Mouse (Mus musculus): ENCODE measurements around the gene Hspbp1. TPM values are rescaled to one million over a fixed set of nuclear protein-coding genes. Genes with fewer than 3 reads are reported as not detected.

Gene Hspbp1
- polyA plus RNA-seq, 1 experiment from 2014 or later = 146 TPM

DNA sequence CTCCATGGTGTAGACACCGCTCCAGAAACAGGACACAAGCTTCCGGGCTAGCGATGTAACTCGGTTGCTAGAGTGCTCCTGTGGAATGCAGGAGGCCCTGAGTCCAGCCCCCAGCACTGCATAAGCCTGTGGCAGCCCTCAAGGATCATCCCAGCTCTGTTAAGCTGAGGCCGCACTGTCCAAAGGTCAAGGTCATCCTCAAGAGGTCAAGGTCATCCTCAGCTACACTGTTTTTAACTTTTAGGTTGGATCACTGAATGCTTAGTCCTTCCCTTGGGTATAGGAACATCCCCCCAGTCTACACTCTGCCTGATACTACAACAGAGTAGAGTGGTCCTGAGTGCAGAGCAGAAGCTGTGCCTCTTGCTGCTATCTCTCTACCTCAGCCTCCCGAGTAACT is 8.1 kb upstream of the Hspbp1 start:
- no peaks in the 10 kb centered on the region for H3K9me3 ChIP-seq
- no peak overlapping the region for H3K27ac ChIP-seq (replicated peaks)
- H3K9ac ChIP-seq (replicated peaks) = no peak overlapping the region
- H3K27me3 ChIP-seq = no peaks in the 10 kb centered on the region
- H3K36me3 ChIP-seq = peaks cover 50% of the 10 kb centered on the region
- no peak overlapping the region for H3K4me3 ChIP-seq
- WGBS = 82% methylated on average over 6 of the region's 6 CpGs
- no peak for ATAC-seq (replicated peaks)
- no peak overlapping the region for H3K4me2 ChIP-seq (replicated peaks)
- H3K4me1 ChIP-seq = peaks cover 20% of the 10 kb centered on the region

- peak overlapping the region; percentile 73 for H3K4me2 ChIP-seq (replicated peaks)
- H3K27me3 ChIP-seq = no peaks in the 10 kb centered on the region
- peak overlapping the region; percentile 100 for H3K9ac ChIP-seq (replicated peaks)
- H3K4me1 ChIP-seq = peaks cover 20% of the 10 kb centered on the region
- ATAC-seq (replicated peaks) = peak; percentile 64
- no peaks in the 10 kb centered on the region for H3K9me3 ChIP-seq
- H3K36me3 ChIP-seq = peaks cover 33% of the 10 kb centered on the region
- WGBS = 4% methylated on average over 17 of the region's 35 CpGs
- peak overlapping the region; percentile 98 for H3K4me3 ChIP-seq
- peak overlapping the region; percentile 94 for H3K27ac ChIP-seq (replicated peaks)
Measured at GRCm38 (mm10) chr7:4690951-4691653, 6.2 kb upstream of the Hspbp1 start.

DNA sequence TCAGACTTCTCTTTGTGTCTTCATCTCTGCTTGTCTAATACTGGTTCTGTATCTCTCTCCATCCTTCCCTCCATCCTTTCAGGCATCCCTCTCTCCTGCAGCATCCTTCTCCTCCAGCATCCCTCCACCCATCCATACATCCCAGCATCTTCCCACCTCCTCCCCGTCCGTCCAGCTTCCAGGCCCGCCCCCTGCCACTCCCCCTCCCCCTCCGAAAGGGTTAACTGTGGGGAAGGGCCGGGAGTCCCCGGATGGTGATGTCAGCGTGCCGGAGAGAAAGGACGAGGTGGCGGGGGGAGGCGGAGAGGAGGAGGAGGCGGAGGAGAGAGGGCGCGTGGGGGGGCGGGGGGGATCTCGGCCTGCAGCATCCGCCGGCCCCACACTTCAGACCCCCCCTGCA is 5.5 kb upstream of the Hspbp1 start, which contains the start of gene Brsk1:
TSS of gene Brsk1 (plus strand) at position 218 of the 400 bp plus-strand sequence.
- Histone ChIP-seq H3K27me3 (no peaks in the 10 kb centered on the region), H3K9me3 (no peaks in the 10 kb centered on the region), H3K4me3 (peak within 1 kb of the TSS; percentile 98), H3K4me1 (peaks cover 20% of the 10 kb centered on the region), H3K27ac (replicated peaks) (peak within 1 kb of the TSS; percentile 94), H3K36me3 (peaks cover 26% of the 10 kb centered on the region), H3K9ac (replicated peaks) (peak within 1 kb of the TSS; percentile 100), H3K4me2 (replicated peaks) (peak within 1 kb of the TSS; percentile 73)
- 3% methylated on average over 4 of the region's 18 CpGs for WGBS
- peak; percentile 85 for ATAC-seq (replicated peaks)

- Histone ChIP-seq H3K9me3 (no peaks in the 10 kb centered on the region), H3K4me1 (peaks cover 17% of the 10 kb centered on the region), H3K4me2 (replicated peaks) (peak overlapping the region; percentile 76), H3K27ac (replicated peaks) (peak overlapping the region; percentile 85), H3K27me3 (no peaks in the 10 kb centered on the region), H3K4me3 (peak overlapping the region; percentile 79), H3K9ac (replicated peaks) (peak overlapping the region; percentile 50), H3K36me3 (peaks cover 15% of the 10 kb centered on the region)
- 1% methylated on average over 13 of the region's 13 CpGs for WGBS
- ATAC-seq (replicated peaks) = no peak; the same call in none of the 2 replicates
Measured at GRCm38 (mm10) chr7:4684203-4684602, 665 bp downstream of the Hspbp1 start.

- H3K4me1 ChIP-seq = peaks cover 17% of the 10 kb centered on the region
- no peak for ATAC-seq (replicated peaks)
- peaks cover 15% of the 10 kb centered on the region for H3K36me3 ChIP-seq
- WGBS = 97% methylated on average over 5 of the region's 5 CpGs
- no peak overlapping the region for H3K9ac ChIP-seq (replicated peaks)
- no peak overlapping the region for H3K27ac ChIP-seq (replicated peaks)
- no peaks in the 10 kb centered on the region for H3K27me3 ChIP-seq
- no peak overlapping the region for H3K4me3 ChIP-seq
- H3K9me3 ChIP-seq = no peaks in the 10 kb centered on the region
- H3K4me2 ChIP-seq (replicated peaks) = no peak overlapping the region
Measured at GRCm38 (mm10) chr7:4683307-4683706, 1.6 kb downstream of the Hspbp1 start.

- H3K27me3 ChIP-seq = no peaks in the 10 kb centered on the region
- H3K27ac ChIP-seq (replicated peaks) = no peak overlapping the region
- H3K36me3 ChIP-seq = peaks cover 54% of the 10 kb centered on the region
- H3K4me3 ChIP-seq = no peak overlapping the region
- ATAC-seq (replicated peaks) = no peak
- 94% methylated on average over 7 of the region's 7 CpGs for WGBS
- no peak overlapping the region for H3K9ac ChIP-seq (replicated peaks)
- no peaks in the 10 kb centered on the region for H3K4me1 ChIP-seq
- H3K9me3 ChIP-seq = no peaks in the 10 kb centered on the region
- no peak overlapping the region for H3K4me2 ChIP-seq (replicated peaks)
Measured at GRCm38 (mm10) chr7:4675200-4675599, 9.7 kb downstream of the Hspbp1 start.

DNA sequence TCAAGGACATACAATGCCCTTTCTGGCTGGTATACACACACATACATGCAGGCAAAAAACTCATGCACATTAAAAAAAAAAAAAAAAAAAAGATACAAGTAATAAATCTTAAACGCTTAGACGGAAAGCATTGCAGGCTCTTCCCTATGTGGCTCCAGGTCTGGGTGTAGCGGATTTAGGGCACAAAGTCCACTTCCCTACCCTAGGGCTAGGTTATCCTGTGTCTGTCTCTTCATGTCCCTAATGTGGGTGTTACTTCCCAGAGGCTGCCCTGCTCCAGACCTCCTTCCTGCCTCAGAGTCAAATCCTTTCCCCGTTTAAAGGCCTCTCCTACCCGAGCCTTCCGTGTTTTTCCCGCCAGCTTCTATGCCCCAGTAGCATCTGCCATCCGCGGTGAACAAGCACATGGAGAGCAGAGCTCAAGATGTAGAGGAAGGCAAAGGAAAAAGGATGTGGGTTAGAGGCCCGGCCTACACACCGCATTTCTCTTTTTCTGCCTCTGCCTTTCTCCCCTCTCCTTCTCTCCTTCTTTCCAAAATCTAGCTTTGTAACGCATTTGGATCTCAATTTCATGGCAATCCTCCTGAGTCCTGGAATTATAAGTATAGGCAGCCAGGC is 10.6 kb downstream of the Hspbp1 start:
- WGBS = 93% methylated on average over 12 of the region's 12 CpGs

GRCm38 (mm10) chr7:4671956-4672355 is 12.9 kb downstream of the Hspbp1 start:
- Histone ChIP-seq H3K27ac (replicated peaks) (no peak overlapping the region), H3K27me3 (no peaks in the 10 kb centered on the region), H3K9me3 (no peaks in the 10 kb centered on the region), H3K4me2 (replicated peaks) (no peak overlapping the region), H3K36me3 (peaks cover 62% of the 10 kb centered on the region), H3K4me1 (no peaks in the 10 kb centered on the region), H3K4me3 (no peak overlapping the region), H3K9ac (replicated peaks) (no peak overlapping the region)
- 77% methylated on average over 4 of the region's 4 CpGs for WGBS
- no peak for ATAC-seq (replicated peaks)

More for the DNA sequence above, 10.6 kb downstream of the Hspbp1 start:
- Histone ChIP-seq H3K9me3 (no peaks in the 10 kb centered on the region), H3K9ac (replicated peaks) (no peak overlapping the region), H3K4me3 (no peak overlapping the region), H3K27ac (replicated peaks) (no peak overlapping the region), H3K4me1 (no peaks in the 10 kb centered on the region), H3K4me2 (replicated peaks) (no peak overlapping the region), H3K27me3 (no peaks in the 10 kb centered on the region), H3K36me3 (peaks cover 50% of the 10 kb centered on the region)
- ATAC-seq (replicated peaks) = no peak

GRCm38 (mm10) chr7:4670655-4671255 is 14.1 kb downstream of the Hspbp1 start:
- no peak for ATAC-seq (replicated peaks)
- 92% methylated on average over 8 of the region's 8 CpGs for WGBS
- Histone ChIP-seq H3K9me3 (no peaks in the 10 kb centered on the region), H3K36me3 (peaks cover 61% of the 10 kb centered on the region), H3K4me3 (no peak overlapping the region), H3K4me2 (replicated peaks) (no peak overlapping the region), H3K27me3 (no peaks in the 10 kb centered on the region), H3K4me1 (no peaks in the 10 kb centered on the region), H3K9ac (replicated peaks) (no peak overlapping the region), H3K27ac (replicated peaks) (no peak overlapping the region)

DNA sequence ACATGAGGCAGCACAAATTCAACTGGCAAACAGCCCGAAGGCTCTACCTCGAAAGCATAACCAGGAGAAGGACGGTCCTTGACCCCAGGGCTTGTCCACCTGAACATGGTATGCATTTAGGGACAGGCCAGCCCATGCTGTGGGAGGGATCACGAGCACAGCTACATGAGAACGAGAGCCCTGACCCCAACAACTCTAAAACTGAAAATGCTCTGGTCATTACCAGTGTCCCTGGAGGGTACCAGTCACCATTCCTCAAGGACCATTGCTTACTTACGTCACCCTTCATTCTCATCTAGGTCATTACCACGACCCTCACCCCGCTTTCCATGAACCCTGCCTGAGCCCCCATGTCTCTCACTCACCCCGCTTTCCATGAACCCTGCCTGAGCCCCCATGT is 15.7 kb downstream of the Hspbp1 start:
- H3K4me3 ChIP-seq = no peak overlapping the region
- WGBS = 95% methylated on average over 9 of the region's 9 CpGs
- H3K27me3 ChIP-seq = no peaks in the 10 kb centered on the region
- H3K4me2 ChIP-seq (replicated peaks) = no peak overlapping the region
- no peak overlapping the region for H3K9ac ChIP-seq (replicated peaks)
- no peak for ATAC-seq (replicated peaks)
- peaks cover 54% of the 10 kb centered on the region for H3K36me3 ChIP-seq
- H3K9me3 ChIP-seq = no peaks in the 10 kb centered on the region
- no peak overlapping the region for H3K27ac ChIP-seq (replicated peaks)
- H3K4me1 ChIP-seq = no peaks in the 10 kb centered on the region

GRCm38 (mm10) chr7:4668506-4668905 is 16.4 kb downstream of the Hspbp1 start:
- 93% methylated on average over 8 of the region's 8 CpGs for WGBS
- H3K4me1 ChIP-seq = no peaks in the 10 kb centered on the region
- H3K27ac ChIP-seq (replicated peaks) = no peak overlapping the region
- H3K36me3 ChIP-seq = peaks cover 51% of the 10 kb centered on the region
- H3K9ac ChIP-seq (replicated peaks) = no peak overlapping the region
- no peak overlapping the region for H3K4me2 ChIP-seq (replicated peaks)
- no peak for ATAC-seq (replicated peaks)
- no peaks in the 10 kb centered on the region for H3K9me3 ChIP-seq
- no peak overlapping the region for H3K4me3 ChIP-seq
- H3K27me3 ChIP-seq = no peaks in the 10 kb centered on the region

DNA sequence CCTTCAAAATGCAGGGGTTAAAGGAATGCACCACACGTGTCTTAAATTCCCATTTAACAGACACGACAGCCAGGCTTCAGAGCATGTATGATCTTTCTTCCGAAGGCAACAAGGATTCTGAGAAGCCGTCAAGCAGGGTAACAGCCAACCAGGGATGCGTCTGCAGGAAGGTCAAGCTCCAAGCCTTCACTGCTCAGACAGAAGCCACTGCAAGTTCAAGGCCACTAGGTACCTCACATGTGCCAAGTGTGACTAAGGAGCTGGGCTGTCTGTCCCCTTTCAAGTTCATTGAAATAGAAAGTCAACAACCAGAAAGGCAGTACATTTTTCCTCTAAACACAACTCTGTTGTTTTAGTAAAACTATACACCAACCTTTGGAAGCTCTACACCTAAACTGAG is 18.0 kb downstream of the Hspbp1 start:
- Histone ChIP-seq H3K27ac (replicated peaks) (no peak overlapping the region), H3K4me2 (replicated peaks) (no peak overlapping the region), H3K27me3 (no peaks in the 10 kb centered on the region), H3K36me3 (peaks cover 52% of the 10 kb centered on the region), H3K9me3 (no peaks in the 10 kb centered on the region), H3K4me3 (no peak overlapping the region), H3K9ac (replicated peaks) (no peak overlapping the region), H3K4me1 (no peaks in the 10 kb centered on the region)
- ATAC-seq (replicated peaks) = no peak
- WGBS = 96% methylated on average over 5 of the region's 5 CpGs

Data from forebrain, embryonic 15.5 days (tissue).